Mouse (Mus musculus): Measurements from ENCODE around the gene a.

GRCm38 (mm10) chr2:155099421-155099820 is 308.2 kb downstream of the a start:
- TF ChIP-seq CTCF (conservative IDR thresholded peaks at IDR 0.05; ENCODE audit: insufficient read depth, insufficient read length, low read depth, low read length) (no peak), POLR2A (IDR thresholded peaks at IDR 0.05; ENCODE audit: low read depth, low read length) (no peak)
